Mouse (Mus musculus) gastrocnemius, postnatal 4 days (tissue): ENCODE measurements around the gene Ncapd2. TPM values are rescaled to one million over a fixed set of nuclear protein-coding genes. Genes with fewer than 3 reads are reported as not detected.

Experiments used
- microRNA-seq: library from miRNA; unstranded; fragments of <30 nt; microRNA quantifications from one replicate; pipeline ENCODE4 v1.2.0, GENCODE M21; 2021
- total RNA-seq, 2 experiments: library from RNA; stranded (reverse); gene quantifications; 2 replicates each; pipeline ENCODE4 v1.2.3; 2021

The Ncapd2 gene
- total RNA-seq, 2 experiments from 2014 or later, result 66.1 to 68.8 TPM

Small RNA genes within 50 kb of the gene (microRNA-seq; reads per million reads assigned to microRNA genes)
- not detected for gene Mir3098
- gene Mir8113, result not detected

Other genes with a start within 250 kb of the Ncapd2 start
- gene Cops7a, start 226.2 kb downstream of the Ncapd2 start, total RNA-seq, result 10 to 100 TPM; 86.3 to 86.8 TPM
- under 1 TPM; 0.56 to 0.67 TPM for gene Pianp, start 195.0 kb downstream of the Ncapd2 start, total RNA-seq
- gene Zfp384, start 182.6 kb downstream of the Ncapd2 start, total RNA-seq, result 10 to 100 TPM; 28.1 to 32.8 TPM
- 10 to 100 TPM; 54.1 to 54.2 TPM for gene Ing4, start 151.9 kb downstream of the Ncapd2 start, total RNA-seq
- 1 to 10 TPM; 3.9 to 4.6 TPM for gene Acrbp, start 142.0 kb downstream of the Ncapd2 start, total RNA-seq
- under 1 TPM; 0.20 to 0.31 TPM for gene Lpar5, start 123.8 kb downstream of the Ncapd2 start, total RNA-seq
- gene Chd4, start 95.7 kb downstream of the Ncapd2 start, total RNA-seq, result 100 to 1,000 TPM; 160 to 164 TPM
- 10 to 100 TPM; 26.7 to 28.5 TPM for gene Nop2, start 59.8 kb downstream of the Ncapd2 start, total RNA-seq
- gene Iffo1, start 46.5 kb downstream of the Ncapd2 start, total RNA-seq, result 100 to 1,000 TPM in 1 of 2 experiments, 10 to 100 TPM in 1; 90.6 to 108 TPM
- gene Gapdh, start 25.2 kb downstream of the Ncapd2 start, total RNA-seq, result 1,000 to 10,000 TPM; 5,945 to 6,079 TPM
- 100 to 1,000 TPM; 206 to 218 TPM for gene Mrpl51, start 100 bp upstream of the Ncapd2 start, total RNA-seq
- 1 to 10 TPM; 7.0 to 7.3 TPM for gene Vamp1, start 23.9 kb upstream of the Ncapd2 start, total RNA-seq
- 1 to 10 TPM; 2.4 to 3.4 TPM for gene Tapbpl, start 40.2 kb upstream of the Ncapd2 start, total RNA-seq
- under 1 TPM; 0.44 to 0.71 TPM for gene Cd27, start 45.3 kb upstream of the Ncapd2 start, total RNA-seq
- not detected for gene Tuba3a, start 94.3 kb upstream of the Ncapd2 start, total RNA-seq
- 10 to 100 TPM; 43.8 to 48.0 TPM for gene Ltbr, start 122.2 kb upstream of the Ncapd2 start, total RNA-seq
- gene Scnn1a, start 129.0 kb upstream of the Ncapd2 start, total RNA-seq, result under 1 TPM; 0.39 to 0.86 TPM
- gene Tnfrsf1a, start 157.7 kb upstream of the Ncapd2 start, total RNA-seq, result 10 to 100 TPM; 59.8 to 60.1 TPM
- under 1 TPM; 0.07 to 0.08 TPM for gene Plekhg6, start 189.1 kb upstream of the Ncapd2 start, total RNA-seq